Mouse (Mus musculus): ENCODE measurements at regions not wholly inside any gene's neighbourhood (a gene's known extent, or its start where the extent isn't known, plus 50 kb on each side); places are given as distances from the start of the nearest gene placed in this dataset.

- TF ChIP-seq CTCF (IDR thresholded peaks at IDR 0.05), result no peak
- no peak for TF ChIP-seq EP300 (IDR thresholded peaks at IDR 0.05)
Observed at GRCm38 (mm10) chr9:30591246-30591645, 164.3 kb downstream of the Snx19 start.
